Mouse (Mus musculus): ENCODE measurements around the gene Parp8.

- TF ChIP-seq CTCF (IDR thresholded peaks at IDR 0.05; ENCODE audit: low read depth, low read length): no peak
- TF ChIP-seq TAL1 (conservative IDR thresholded peaks at IDR 0.05; ENCODE audit: low read depth, low read length): no peak
- no peak for TF ChIP-seq POLR2AphosphoS5 (IDR thresholded peaks at IDR 0.05; ENCODE audit: insufficient replicate concordance, low read depth, low read length)
- TF ChIP-seq GATA1 (IDR thresholded peaks at IDR 0.05; ENCODE audit: borderline replicate concordance, low read length): no peak
- no peak for TF ChIP-seq GATA2 (IDR thresholded peaks at IDR 0.05; ENCODE audit: borderline replicate concordance, low read depth, low read length)
Observed at GRCm38 (mm10) chr13:116949527-116949926, 75.8 kb downstream of the Parp8 start.
